Mouse (Mus musculus) neural tube, embryonic 10.5 days (tissue): ENCODE measurements at regions not wholly inside any gene's neighbourhood (a gene's known extent, or its start where the extent isn't known, plus 50 kb on each side); places are given as distances from the start of the nearest gene placed in this dataset.
"Not testable (repeated sequence)": the region's sequence is repeated elsewhere in the genome, so short reads cannot be mapped to it uniquely, and the experiment has no call there.

Source experiments
- DNase-seq: peaks from one replicate; pipeline ENCODE4 v3.0.0-alpha.2; 2017; ENCODE audit warnings: low spot score; ENCODE audit errors: extremely low spot score

DNA sequence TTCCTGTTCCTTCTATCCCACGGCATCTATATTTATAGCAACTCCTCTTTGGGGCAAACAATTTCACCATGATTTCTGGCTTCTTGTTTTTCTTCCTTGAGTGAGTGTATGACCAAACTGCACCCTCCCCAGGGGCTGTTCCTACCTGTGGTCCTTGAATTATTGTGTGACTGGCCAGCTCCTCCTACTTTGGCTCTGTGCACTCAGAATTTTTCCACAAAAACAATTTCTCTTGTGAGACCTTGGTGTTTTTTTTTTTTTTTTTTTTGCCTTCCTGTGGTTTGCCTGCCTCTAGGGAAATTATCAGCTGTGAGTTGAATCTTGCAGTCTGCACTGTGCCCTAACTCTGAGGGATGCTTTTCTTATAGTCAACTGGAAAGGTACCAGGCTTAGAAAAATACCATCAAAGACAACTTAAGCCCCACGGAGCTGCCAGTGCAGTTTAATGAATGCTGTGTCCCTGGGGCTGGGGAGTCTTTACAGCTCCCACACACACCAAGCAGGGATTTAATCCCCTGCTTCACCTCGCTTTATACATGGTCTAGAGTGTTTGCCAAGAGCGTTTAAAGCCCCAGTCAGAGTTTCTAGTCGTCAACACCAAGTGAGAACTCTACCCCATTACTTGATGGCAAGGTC, 216.2 kb upstream of the Sesn3 start:
- no peak for DNase-seq

DNA sequence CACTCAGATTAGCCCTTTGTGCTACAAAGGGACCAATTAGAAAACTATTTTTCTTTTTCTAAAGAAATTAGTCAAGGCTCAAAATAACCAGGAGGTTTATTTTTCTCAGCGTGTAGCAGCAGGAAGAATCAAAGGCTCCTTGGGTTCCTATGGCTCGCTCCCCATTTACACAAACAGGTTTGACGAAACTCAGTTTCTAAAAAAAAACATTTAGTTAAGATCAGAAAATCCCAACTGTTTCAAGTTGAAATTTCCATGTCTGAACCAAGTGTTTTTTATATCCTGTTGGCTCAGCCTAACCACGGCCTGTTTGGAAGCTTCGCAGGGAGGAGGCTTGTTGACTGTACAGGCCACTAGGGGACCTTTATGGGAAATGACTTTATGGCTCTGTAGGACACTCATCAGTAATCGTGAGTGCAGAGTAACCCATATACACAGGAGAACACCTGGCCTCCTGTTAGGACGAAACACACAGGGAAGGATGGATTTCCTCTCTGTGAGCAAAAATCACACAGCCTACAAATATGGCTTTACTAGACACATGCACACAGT, 215.6 kb upstream of the Sesn3 start:
- no peak for DNase-seq

DNA sequence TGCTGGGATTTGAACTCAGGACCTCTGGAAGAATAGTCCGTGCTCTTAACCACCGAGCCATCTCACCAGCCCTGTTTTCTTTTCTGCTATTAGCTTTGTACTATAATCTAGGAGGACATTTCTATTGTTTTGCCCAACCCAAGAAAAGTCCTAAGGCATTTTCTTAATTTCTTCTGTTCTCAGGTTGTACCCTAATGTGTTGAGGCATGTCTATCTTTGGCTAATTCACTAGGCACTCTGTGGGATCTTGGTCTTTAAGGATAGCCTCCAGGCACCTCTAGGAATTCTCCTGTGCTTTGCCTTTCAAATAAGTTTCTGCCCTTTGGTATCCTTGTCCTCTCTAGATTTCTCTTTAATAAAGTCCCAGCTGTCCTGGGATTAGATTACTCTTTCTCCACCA, 214.6 kb upstream of the Sesn3 start:
- DNase-seq: no peak

GRCm38 (mm10) chr9:14061389-14061788, 213.5 kb upstream of the Sesn3 start:
- DNase-seq: no peak

- no peak for DNase-seq
These were observed 213.0 kb upstream of the Sesn3 start for GRCm38 (mm10) chr9:14061840-14062239.

DNA sequence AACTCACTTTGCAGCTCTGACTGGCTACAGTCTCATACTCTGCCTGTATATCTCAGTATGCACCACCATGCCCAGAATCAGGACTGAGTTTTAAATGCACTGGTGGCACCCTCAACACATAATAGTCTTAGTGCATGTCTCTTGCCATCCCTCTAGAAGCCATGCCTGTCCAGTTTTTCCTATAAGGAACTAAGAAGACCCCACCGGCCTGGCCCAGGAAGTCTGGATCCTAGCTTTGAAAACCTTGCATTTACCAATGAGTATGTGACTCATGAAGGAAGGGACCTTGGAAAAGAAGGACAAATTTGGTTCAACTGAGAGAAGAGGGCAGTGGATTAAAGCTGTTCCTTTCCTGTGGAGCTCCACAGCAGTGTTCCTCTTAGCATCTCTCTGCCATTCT, 212.2 kb upstream of the Sesn3 start:
- DNase-seq: no peak

GRCm38 (mm10) chr9:14066741-14067140, 208.1 kb upstream of the Sesn3 start:
- not testable (repeated sequence) for DNase-seq

DNA sequence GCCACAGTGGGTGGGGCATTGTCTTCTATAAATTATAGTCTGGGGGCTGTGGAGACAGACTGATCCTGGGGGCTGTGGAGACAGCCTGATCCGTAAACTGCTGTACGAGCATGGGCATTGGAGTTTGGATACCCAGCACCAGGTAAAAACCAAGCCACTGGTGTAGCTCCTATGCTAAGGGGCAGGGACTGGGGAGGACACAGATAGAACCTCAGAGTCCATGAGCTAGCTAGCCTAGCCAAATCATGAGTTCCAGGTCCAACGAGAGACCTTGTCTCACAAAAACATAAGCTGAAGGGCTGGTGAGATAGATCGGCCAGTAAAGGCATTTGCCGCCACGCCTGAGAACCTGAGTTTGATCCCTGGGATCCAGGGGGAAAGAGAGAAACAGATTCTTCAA, 205.8 kb upstream of the Sesn3 start:
- DNase-seq: peak; percentile 4

- no peak for DNase-seq
These were observed 205.1 kb upstream of the Sesn3 start for GRCm38 (mm10) chr9:14069770-14070169.

GRCm38 (mm10) chr9:14071728-14072127, 203.1 kb upstream of the Sesn3 start:
- DNase-seq: no peak

GRCm38 (mm10) chr9:14072950-14073349, 201.9 kb upstream of the Sesn3 start:
- DNase-seq: no peak

DNA sequence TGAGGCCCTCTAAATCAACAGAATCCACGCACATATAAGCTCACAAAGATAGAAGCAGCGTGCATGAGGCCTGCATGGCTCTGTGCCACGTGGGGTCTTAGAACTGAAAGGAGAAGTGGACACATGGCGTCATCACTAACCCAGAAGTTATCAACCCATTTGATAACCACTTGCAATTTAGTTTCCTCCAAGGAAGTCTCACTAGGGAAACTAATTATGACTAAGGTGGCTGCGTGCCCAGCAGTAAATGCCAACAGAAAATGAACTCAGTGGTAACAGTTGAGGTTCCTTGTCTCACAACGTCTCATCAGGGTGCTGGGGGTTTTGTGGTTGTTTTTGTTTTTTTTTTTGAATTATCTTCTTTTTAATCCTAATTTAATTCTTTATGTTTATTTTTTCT, 200.6 kb upstream of the Sesn3 start:
- no peak for DNase-seq

- not testable (repeated sequence) for DNase-seq
These were observed 200.0 kb upstream of the Sesn3 start for GRCm38 (mm10) chr9:14074866-14075265.

DNA sequence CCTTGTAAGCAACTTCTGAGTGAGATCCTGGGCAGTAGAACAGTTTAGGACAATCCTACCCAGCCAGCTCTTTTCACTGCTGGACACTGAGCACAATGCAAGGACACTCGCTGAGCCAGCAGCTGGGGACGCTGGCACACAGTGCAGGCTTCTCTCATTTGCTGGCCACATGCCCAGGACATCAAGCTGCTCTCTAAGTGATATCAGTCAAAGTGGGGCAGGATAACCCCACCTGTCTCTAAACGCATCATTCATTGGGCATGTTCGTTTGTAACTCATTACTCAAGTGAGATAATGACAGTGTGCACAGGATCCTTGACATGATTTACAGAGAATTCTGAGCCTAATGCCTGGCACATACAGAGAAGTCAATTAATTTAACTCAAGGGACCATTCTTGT, 199.4 kb upstream of the Sesn3 start:
- no peak for DNase-seq

GRCm38 (mm10) chr9:14075868-14076267, 199.0 kb upstream of the Sesn3 start:
- DNase-seq: no peak

DNA sequence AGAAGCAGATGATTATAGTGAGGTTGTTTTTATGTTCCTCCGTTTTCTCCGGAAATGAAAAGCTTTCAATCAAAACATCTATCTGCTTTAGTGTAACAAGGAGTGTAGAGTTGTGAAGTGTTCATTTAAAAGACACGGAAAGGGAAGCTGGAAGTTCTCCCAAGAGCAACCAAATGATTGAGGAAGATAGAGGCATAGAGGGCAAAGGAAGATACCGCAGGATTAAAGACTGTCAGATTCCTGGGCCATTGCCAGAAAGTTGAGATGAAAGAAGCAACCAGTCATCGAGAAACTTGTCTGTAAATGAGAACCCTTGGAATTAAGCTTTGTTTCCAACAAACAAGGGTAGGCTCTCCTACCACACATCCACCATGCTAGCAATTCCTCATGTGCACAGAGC, 198.1 kb upstream of the Sesn3 start:
- DNase-seq: no peak

DNA sequence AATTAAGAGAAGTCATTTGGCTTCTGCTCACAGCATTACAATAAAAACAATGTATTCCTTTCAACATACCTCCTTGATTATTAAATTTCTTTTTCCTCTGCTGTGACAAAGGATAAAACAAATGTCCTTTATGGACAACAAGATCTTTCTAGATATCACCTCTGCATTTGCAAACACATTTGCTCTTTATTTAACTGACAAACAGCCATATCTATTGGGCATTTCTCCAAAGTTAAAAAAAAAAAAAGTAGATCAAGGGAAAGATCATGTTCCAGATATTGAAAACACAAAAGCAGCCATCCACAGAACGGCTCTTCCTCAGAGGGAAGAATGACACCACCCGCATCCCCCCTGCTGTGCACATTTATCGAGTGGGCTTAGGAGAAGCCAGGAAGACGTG, 193.7 kb upstream of the Sesn3 start:
- no peak for DNase-seq

- no peak for DNase-seq
These were observed 188.7 kb upstream of the Sesn3 start for GRCm38 (mm10) chr9:14086201-14086600.

DNA sequence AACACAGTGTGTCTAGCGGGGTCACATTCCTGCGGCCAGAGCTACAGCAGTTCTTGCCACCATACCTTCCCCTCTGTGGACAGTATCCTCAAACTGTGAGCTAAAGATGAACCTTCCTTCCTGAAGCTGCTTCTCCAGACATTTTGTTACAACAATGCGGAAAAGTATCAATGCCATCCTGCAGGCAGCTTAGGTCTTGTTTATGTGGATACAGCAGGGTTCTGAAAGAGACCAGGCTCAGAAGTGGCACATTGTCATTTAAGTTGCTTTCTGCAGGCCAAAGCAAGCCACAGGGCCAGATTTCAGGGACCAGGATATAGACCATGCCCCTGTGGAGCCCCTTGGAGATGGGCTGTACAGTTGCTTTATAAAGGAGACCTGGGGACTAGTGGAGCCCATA, 188.3 kb upstream of the Sesn3 start:
- no peak for DNase-seq

DNA sequence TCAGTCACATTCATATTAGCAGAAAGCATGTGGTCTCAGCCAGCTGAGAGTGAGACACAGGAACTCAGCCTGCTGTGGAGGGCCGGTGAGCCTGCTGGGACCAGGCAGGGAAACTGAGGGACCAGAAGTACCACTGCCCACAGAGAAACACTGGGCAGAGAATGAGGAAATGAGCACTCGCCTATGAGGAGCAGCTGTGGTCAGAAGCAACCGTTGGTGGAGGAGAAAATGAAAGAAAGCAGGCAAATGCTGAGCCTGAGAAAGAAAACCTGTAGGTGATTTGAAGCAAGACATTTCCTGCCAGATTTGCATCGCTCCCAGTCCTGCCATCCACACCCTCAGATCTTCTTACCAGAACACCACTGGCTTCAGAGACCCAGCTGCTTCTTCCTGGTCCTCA, 187.0 kb upstream of the Sesn3 start:
- DNase-seq: no peak

DNA sequence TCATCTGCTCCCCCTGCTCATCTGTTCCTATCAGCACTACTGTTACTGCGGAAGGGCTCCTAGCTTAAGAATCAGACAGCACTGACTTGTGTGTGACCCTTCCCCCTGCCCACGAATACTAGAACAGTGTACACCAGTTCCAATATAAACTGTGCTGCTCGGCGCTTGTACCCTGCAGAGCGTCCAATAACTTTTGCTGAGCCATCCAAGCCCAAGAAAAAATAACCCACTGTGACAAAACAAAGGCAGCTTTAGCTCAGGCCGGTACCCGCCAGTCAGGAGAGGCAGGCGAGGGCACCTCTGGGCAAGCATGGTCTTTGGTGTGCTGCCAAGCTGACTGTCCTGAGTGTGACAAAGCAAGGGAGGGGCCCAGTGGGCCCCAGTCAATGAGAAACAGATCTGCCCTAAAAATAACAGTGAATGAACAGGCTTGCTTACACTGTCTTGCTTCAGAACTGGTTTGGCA, 185.0 kb upstream of the Sesn3 start:
- no peak for DNase-seq

- DNase-seq: no peak
These were observed 184.4 kb upstream of the Sesn3 start for GRCm38 (mm10) chr9:14090454-14090853.

DNA sequence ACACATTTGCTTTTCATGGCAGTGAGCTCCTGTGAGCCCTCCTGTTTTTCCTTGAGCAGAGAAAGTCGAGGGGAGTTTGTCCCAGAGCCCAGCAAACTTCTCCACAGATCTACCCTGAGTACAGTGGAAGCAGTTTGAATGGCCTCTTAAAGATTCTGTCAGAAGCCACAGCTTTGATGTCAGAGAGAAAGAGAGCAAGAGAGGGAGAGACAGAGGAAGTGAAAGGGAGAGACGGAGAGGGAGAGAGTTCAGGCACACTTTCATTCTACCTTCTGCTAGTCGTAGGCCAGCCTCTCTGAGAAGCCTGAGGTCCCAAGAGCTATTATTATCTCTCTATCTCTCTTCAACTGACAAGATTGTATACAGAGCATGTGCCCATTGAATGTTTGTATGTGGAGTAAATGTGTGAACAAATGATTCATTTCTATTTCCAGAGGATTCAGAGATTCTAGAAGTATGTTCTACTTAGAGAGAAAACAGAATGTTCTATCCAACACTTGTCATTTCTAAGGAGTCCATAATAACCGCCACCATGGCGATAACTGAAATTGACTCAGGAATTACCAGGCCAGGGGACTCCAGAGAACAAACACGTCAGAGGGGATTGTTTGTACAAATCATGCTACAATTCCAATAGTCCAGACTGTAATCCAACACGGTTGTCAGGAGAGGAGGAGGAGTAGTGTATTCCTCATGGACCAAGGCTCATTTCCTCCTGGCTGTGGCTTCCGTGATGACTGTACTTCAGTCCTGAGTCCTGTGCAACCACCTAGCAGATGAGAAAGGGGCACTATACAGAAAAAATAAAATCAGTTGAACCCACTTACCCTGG, 183.6 kb upstream of the Sesn3 start:
- DNase-seq: no peak
